Comparison of ENCODE assay signal across 35 mouse cellular contexts in the genomic region with DNA sequence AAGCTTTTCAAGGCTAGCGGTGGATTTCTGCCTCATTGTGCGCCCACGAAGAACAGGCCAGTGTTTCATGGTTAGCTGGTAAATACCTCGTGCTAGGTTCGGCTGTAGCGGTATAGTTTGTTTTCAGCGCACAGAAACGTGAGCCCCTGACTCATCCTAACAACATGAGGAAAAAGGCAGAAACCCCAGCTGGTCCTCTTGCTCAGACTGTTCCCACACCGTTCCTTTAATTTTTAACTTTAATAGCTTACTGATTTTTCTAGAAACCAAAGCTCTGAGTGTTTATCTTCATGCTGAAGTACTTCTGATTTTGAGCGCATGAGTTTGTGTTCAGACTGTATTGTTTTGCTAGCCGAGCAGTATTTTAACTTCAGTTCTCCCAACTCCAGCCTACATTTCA.
DNase-seq lines count a peak whose midpoint lies in the region; ATAC-seq and TF ChIP-seq lines count a peak whose summit lies in the region.
"Had no signal": no experiment of that assay in that cellular context is flagged by ENCODE, and none has a peak within 500 bp of the region (broad histone marks: within the 10 kb centered on the region; RNA-seq: fewer than 3 reads in every experiment).

No protein-coding gene starts in this region.

- no peaks in the 10 kb centered on the region for H3K36me3 ChIP-seq in lung, embryonic 16.5 days (ENCODE audit: control insufficient read depth, insufficient read depth, low read length)
- H3K36me3 ChIP-seq in kidney, adult 2 months (ENCODE audit: control insufficient read depth, insufficient read depth, low read length): no peaks in the 10 kb centered on the region
- no peaks in the 10 kb centered on the region for H3K36me3 ChIP-seq in kidney, embryonic 14.5 days (ENCODE audit: control insufficient read depth, insufficient read depth, low read length)
- H3K36me3 ChIP-seq: embryonic facial prominence, embryonic 13.5 days; forebrain, embryonic 10.5 days; forebrain, embryonic 15.5 days; hindbrain, embryonic 12.5 days; liver, embryonic 12.5 days; midbrain, embryonic 15.5 days; neural tube, embryonic 12.5 days had no signal

- no peak overlapping the region for H3K9ac ChIP-seq in lung, embryonic 16.5 days (ENCODE audit: low read length)
- H3K9ac ChIP-seq in kidney, embryonic 14.5 days (ENCODE audit: low read depth, low read length): no peak overlapping the region
- H3K9ac ChIP-seq: embryonic facial prominence, embryonic 13.5 days; forebrain, embryonic 15.5 days; hindbrain, embryonic 12.5 days; liver, embryonic 12.5 days; liver, postnatal 0 days; midbrain, embryonic 15.5 days; neural tube, embryonic 12.5 days had no signal

- TF ChIP-seq POLR2A in lung, adult 2 months (IDR thresholded peaks at IDR 0.05; ENCODE audit: borderline replicate concordance, extremely low read depth, low read depth, low read length): no peak
- no peak for TF ChIP-seq POLR2A in kidney, adult 2 months (IDR thresholded peaks at IDR 0.05; ENCODE audit: low read depth, low read length)

- no peaks in the 10 kb centered on the region for H3K4me1 ChIP-seq in lung, embryonic 16.5 days (replicated peaks; ENCODE audit: control insufficient read depth, insufficient read depth, low read length)
- H3K4me1 ChIP-seq in lung, adult 2 months (ENCODE audit: control insufficient read depth, insufficient read depth, low read length): no peaks in the 10 kb centered on the region
- H3K4me1 ChIP-seq in kidney, adult 2 months (ENCODE audit: control insufficient read depth, insufficient read depth, low read length): peaks cover 9% of the 10 kb centered on the region
- H3K4me1 ChIP-seq in kidney, embryonic 14.5 days (ENCODE audit: control insufficient read depth, insufficient read depth, low read length): no peaks in the 10 kb centered on the region
- H3K4me1 ChIP-seq: embryonic facial prominence, embryonic 13.5 days; forebrain, embryonic 10.5 days; forebrain, embryonic 15.5 days; hindbrain, embryonic 12.5 days; liver, embryonic 12.5 days; megakaryocyte, embryonic 14.5 days; midbrain, embryonic 15.5 days; neural tube, embryonic 12.5 days had no signal

- 64% methylated on average over 11 of the region's 11 CpGs for WGBS in lung, embryonic 16.5 days
- 68% methylated on average over 11 of the region's 11 CpGs for WGBS in lung, adult 2 months
- WGBS in kidney, adult 2 months: 41% methylated on average over 11 of the region's 11 CpGs
- WGBS in kidney, embryonic 14.5 days: 71% methylated on average over 11 of the region's 11 CpGs

- no peaks in the 10 kb centered on the region for H3K27me3 ChIP-seq in lung, embryonic 16.5 days (ENCODE audit: control insufficient read depth, insufficient read depth, low read depth, low read length)
- no peaks in the 10 kb centered on the region for H3K27me3 ChIP-seq in kidney, adult 2 months (replicated peaks; ENCODE audit: control insufficient read depth, insufficient read depth, low read length)
- no peaks in the 10 kb centered on the region; the same call in 1 of the 2 replicates for H3K27me3 ChIP-seq in kidney, embryonic 14.5 days (ENCODE audit: control insufficient read depth, insufficient read depth, low read length)
- H3K27me3 ChIP-seq: embryonic facial prominence, embryonic 13.5 days; forebrain, embryonic 15.5 days; hindbrain, embryonic 12.5 days; liver, embryonic 12.5 days; megakaryocyte, embryonic 14.5 days; midbrain, embryonic 15.5 days; neural tube, embryonic 12.5 days had no signal

- no peak for DNase-seq in lung, adult 2 months
- peak; percentile 71 for DNase-seq in kidney, adult 2 months
- DNase-seq in kidney, postnatal 36 days: peak; percentile 20 to 30
- DNase-seq in T-cell, adult 2 months (ENCODE audit: low spot score): no peak
- DNase-seq: adrenal gland, adult 8-10 months; B cell, adult 2 months; cerebellum, adult 11 months; cerebellum, adult 9-10 months; gastrocnemius, adult 2 months; gastrocnemius, postnatal 36 days; heart, adult 18-20 months; heart, postnatal 36 days; layer of hippocampus, postnatal 36 days; left cerebral cortex, postnatal 4 days; liver, postnatal 0 days; lung, postnatal 36 days; right cerebral cortex, postnatal 4 days; thymus, postnatal 4 days had no signal

- H3K4me2 ChIP-seq in lung, embryonic 16.5 days (ENCODE audit: low read depth, low read length): peak overlapping the region; percentile 19; the same call in 1 of the 2 replicates
- no peak overlapping the region for H3K4me2 ChIP-seq in kidney, embryonic 14.5 days (replicated peaks; ENCODE audit: low read depth, low read length)
- H3K4me2 ChIP-seq: embryonic facial prominence, embryonic 13.5 days; forebrain, embryonic 15.5 days; heart, embryonic 11.5 days; hindbrain, embryonic 12.5 days; liver, embryonic 12.5 days; midbrain, embryonic 15.5 days; neural tube, embryonic 12.5 days had no signal

- peak; percentile 45; the same call in 1 of the 2 replicates for ATAC-seq in lung, embryonic 16.5 days (ENCODE audit: low read depth)
- ATAC-seq in kidney, embryonic 14.5 days (ENCODE audit: low FRiP score, low TSS enrichment): no peak
- ATAC-seq in frontal cortex, adult (ENCODE audit: low TSS enrichment): no peak
- ATAC-seq in monocyte, adult 5-6 weeks (replicated peaks; ENCODE audit: insufficient number of reproducible peaks, low FRiP score, low TSS enrichment, poor library complexity, severe bottlenecking): no peak
- ATAC-seq: forebrain, embryonic 15.5 days; hindbrain, postnatal 0 days; intestine, embryonic 16.5 days; liver, embryonic 12.5 days; liver, postnatal 0 days; midbrain, embryonic 15.5 days had no signal

- H3K4me3 ChIP-seq in lung, embryonic 16.5 days (ENCODE audit: low read length): no peak overlapping the region
- H3K4me3 ChIP-seq in lung, adult 2 months (replicated peaks; ENCODE audit: extremely low read depth, low read depth, low read length): no peak overlapping the region
- peak overlapping the region; percentile 12; the same call in 1 of the 2 replicates for H3K4me3 ChIP-seq in kidney, adult 2 months (ENCODE audit: insufficient read depth, low read depth, low read length)
- no peak overlapping the region for H3K4me3 ChIP-seq in kidney, embryonic 14.5 days (ENCODE audit: low read length)
- H3K4me3 ChIP-seq: embryonic facial prominence, embryonic 13.5 days; forebrain, embryonic 10.5 days; forebrain, embryonic 15.5 days; gastrocnemius, adult 2 months; hindbrain, embryonic 12.5 days; liver, embryonic 12.5 days; megakaryocyte, embryonic 14.5 days; midbrain, embryonic 15.5 days; myocyte; neural tube, embryonic 12.5 days had no signal

- H3K9me3 ChIP-seq in lung, embryonic 16.5 days (ENCODE audit: control insufficient read depth, low read length): no peaks in the 10 kb centered on the region
- H3K9me3 ChIP-seq in kidney, embryonic 14.5 days (ENCODE audit: control insufficient read depth, low read length): no peaks in the 10 kb centered on the region
- H3K9me3 ChIP-seq: embryonic facial prominence, embryonic 13.5 days; forebrain, embryonic 10.5 days; forebrain, embryonic 15.5 days; hindbrain, embryonic 12.5 days; liver, embryonic 12.5 days; midbrain, embryonic 15.5 days; neural tube, embryonic 12.5 days had no signal

- no peak for TF ChIP-seq CTCF in lung, adult 2 months (IDR thresholded peaks at IDR 0.05; ENCODE audit: insufficient read depth, low read length)
- no peak for TF ChIP-seq CTCF in kidney, adult 2 months (conservative IDR thresholded peaks at IDR 0.05; ENCODE audit: insufficient read depth, insufficient read length, low read depth, low read length)

- 0 out of 2 replicates have a peak overlapping the region, but pooled peaks have one; percentile 4 for H3K27ac ChIP-seq in lung, embryonic 16.5 days (ENCODE audit: low read length)
- peak overlapping the region; percentile 58; the same call in 1 of the 2 replicates for H3K27ac ChIP-seq in kidney, adult 2 months (ENCODE audit: insufficient read depth, low read depth, low read length)
- H3K27ac ChIP-seq in kidney, embryonic 14.5 days (ENCODE audit: low read depth, low read length): peak overlapping the region; percentile 60; the same call in 1 of the 2 replicates
- H3K27ac ChIP-seq: embryonic facial prominence, embryonic 13.5 days; forebrain, embryonic 10.5 days; forebrain, embryonic 15.5 days; gastrocnemius, adult 2 months; hindbrain, embryonic 12.5 days; hindbrain, postnatal 0 days; liver, embryonic 12.5 days; midbrain, embryonic 15.5 days; neural tube, embryonic 12.5 days; stomach, postnatal 0 days had no signal

Comparison
In these comparisons a context has a peak if more than half of its experiments do, and no peak if none do; other contexts are left out.
1. H3K27ac ChIP-seq: peak in every context shown above with its lines; median percentile 60 in kidney, embryonic 14.5 days; 58 in kidney, adult 2 months; 4 in lung, embryonic 16.5 days.
2. DNase-seq: peak in kidney, adult 2 months (single experiment) and kidney, postnatal 36 days (2 of 2); none in lung, adult 2 months (single experiment) and T-cell, adult 2 months (single experiment).